Mouse (Mus musculus) forebrain, embryonic 13.5 days (tissue): ENCODE measurements around the gene Tpst1. TPM values are rescaled to one million over a fixed set of nuclear protein-coding genes. Genes with fewer than 3 reads are reported as not detected.
A peak's percentile ranks its signal among the peaks of the same experiment; 100 is the strongest.
"Not testable (repeated sequence)": the region's sequence is repeated elsewhere in the genome, so short reads cannot be mapped to it uniquely, and the experiment has no call there.

ENCODE experiments used
- ATAC-seq: fragments of 200-750 bp; cut with Nextera tagmentation; 2 replicates; pipeline ENCODE4 v1.8.0; 2017
- H3K27ac ChIP-seq: fragments of 300-500 bp; sonication (generic); 2 replicates; pipeline ENCODE4 v1.5.1; 2015; ENCODE audit warnings: inconsistent platforms, mild to moderate bottlenecking, moderate library complexity
- H3K27me3 ChIP-seq: fragments of 300-500 bp; sonication (generic); 2 replicates; pipeline ENCODE4 v1.6.1; 2015; ENCODE audit warnings: mild to moderate bottlenecking, inconsistent platforms
- H3K36me3 ChIP-seq: fragments of 300-500 bp; sonication (generic); 2 replicates; pipeline ENCODE4 v1.6.1; 2015; ENCODE audit warnings: mild to moderate bottlenecking, inconsistent platforms; ENCODE audit not compliant: poor library complexity, severe bottlenecking
- H3K4me1 ChIP-seq: fragments of 300-500 bp; sonication (generic); 2 replicates; pipeline ENCODE4 v1.6.1; 2015; ENCODE audit warnings: inconsistent platforms
- H3K4me2 ChIP-seq: fragments of 300-500 bp; sonication (generic); 2 replicates; pipeline ENCODE4 v1.6.1; 2015; ENCODE audit warnings: inconsistent platforms, mild to moderate bottlenecking, moderate library complexity
- H3K4me3 ChIP-seq: fragments of 300-500 bp; sonication (generic); 2 replicates; pipeline ENCODE4 v1.5.1; 2015; ENCODE audit warnings: mild to moderate bottlenecking, inconsistent platforms
- H3K9ac ChIP-seq: fragments of 300-500 bp; sonication (generic); 2 replicates; pipeline ENCODE4 v1.6.1; 2015; ENCODE audit warnings: mild to moderate bottlenecking, inconsistent platforms
- H3K9me3 ChIP-seq: fragments of 300-500 bp; sonication (generic); replicated peaks from 2 replicates; pipeline ENCODE4 v1.6.1; 2016; ENCODE audit warnings: inconsistent platforms
- WGBS: fragments of 180-500 bp; shearing (Covaris S2); methylation state at CpG from one replicate; pipeline ENCODE4 v1.1.7; 2015; 5-methylcytosine and 5-hydroxymethylcytosine counted together
- polyA plus RNA-seq: library from polyadenylated mRNA; unstranded; fragments of >200 nt; fragmentation: Nextera tagmentation; extraction: Ambion mirVana; gene quantifications from 2 replicates; pipeline ENCODE4 v1.2.1, GENCODE M21; 2015

The Tpst1 gene
- polyA plus RNA-seq, result 47.5 and 50.2 TPM in 2 replicates

- no peak within 1 kb of the TSS for H3K4me2 ChIP-seq
- H3K36me3 ChIP-seq, result no peaks in the 10 kb centered on the region
- ATAC-seq, result no peak
- no peak within 1 kb of the TSS for H3K9ac ChIP-seq
- H3K4me3 ChIP-seq, result no peak within 1 kb of the TSS
- no peaks in the 10 kb centered on the region for H3K27me3 ChIP-seq
- no peaks in the 10 kb centered on the region for H3K4me1 ChIP-seq
- 92% methylated on average over 6 of the region's 6 CpGs for WGBS
- H3K27ac ChIP-seq, result no peak within 1 kb of the TSS
- H3K9me3 ChIP-seq, result 0 out of 2 replicates have a peak, but pooled peaks cover 4% of the 10 kb centered on the region
Observed at GRCm38 (mm10) chr5:130073026-130073425, at the start of gene Tpst1. Gene Tpst1, plus strand, starts transcription at chr5:130073326.

- Histone ChIP-seq H3K4me1 (0 out of 2 replicates have a peak, but pooled peaks cover 9% of the 10 kb centered on the region), H3K27ac (peak overlapping the region; percentile 44; the same call in 1 of the 2 replicates), H3K27me3 (peaks cover 15% of the 10 kb centered on the region; the same call in 1 of the 2 replicates), H3K4me2 (peak overlapping the region; percentile 88), H3K36me3 (no peaks in the 10 kb centered on the region), H3K9me3 (no peaks in the 10 kb centered on the region), H3K9ac (peak overlapping the region; percentile 71), H3K4me3 (peak overlapping the region; percentile 60)
- WGBS, result under 1% methylated on average over 32 of the region's 32 CpGs
- ATAC-seq, result peak; percentile 89
Observed at GRCm38 (mm10) chr5:130023767-130024539, 49.2 kb upstream of the Tpst1 start.

- Histone ChIP-seq H3K27ac (no peak overlapping the region), H3K4me3 (no peak overlapping the region), H3K27me3 (peaks cover 15% of the 10 kb centered on the region; the same call in 1 of the 2 replicates), H3K9me3 (no peaks in the 10 kb centered on the region), H3K4me1 (peaks cover 15% of the 10 kb centered on the region), H3K9ac (no peak overlapping the region), H3K36me3 (no peaks in the 10 kb centered on the region; the same call in 1 of the 2 replicates), H3K4me2 (no peak overlapping the region)
- WGBS, result 74% methylated on average over 5 of the region's 5 CpGs
- ATAC-seq, result no peak
Observed at GRCm38 (mm10) chr5:130027134-130027533, 46.0 kb upstream of the Tpst1 start.

GRCm38 (mm10) chr5:130027696-130028095 lies 45.4 kb upstream of the Tpst1 start:
- Histone ChIP-seq H3K36me3 (no peaks in the 10 kb centered on the region; the same call in 1 of the 2 replicates), H3K9ac (no peak overlapping the region), H3K4me1 (peaks cover 15% of the 10 kb centered on the region), H3K27me3 (peaks cover 15% of the 10 kb centered on the region; the same call in 1 of the 2 replicates), H3K27ac (no peak overlapping the region), H3K4me3 (no peak overlapping the region), H3K9me3 (no peaks in the 10 kb centered on the region), H3K4me2 (no peak overlapping the region)
- no peak for ATAC-seq
- 85% methylated on average over 7 of the region's 7 CpGs for WGBS

- peak; percentile 88 for ATAC-seq
- Histone ChIP-seq H3K4me3 (peak within 1 kb of the TSS; percentile 72), H3K9ac (peak within 1 kb of the TSS; percentile 79), H3K27me3 (peaks cover 15% of the 10 kb centered on the region; the same call in 1 of the 2 replicates), H3K4me1 (peaks cover 10% of the 10 kb centered on the region), H3K4me2 (peak within 1 kb of the TSS; percentile 83), H3K27ac (peak within 1 kb of the TSS; percentile 90), H3K36me3 (no peaks in the 10 kb centered on the region; the same call in 1 of the 2 replicates), H3K9me3 (no peaks in the 10 kb centered on the region)
- WGBS, result 2% methylated on average over 51 of the region's 51 CpGs
Observed at GRCm38 (mm10) chr5:130029142-130029897, 43.8 kb upstream of the Tpst1 start, which contains the start of the genes Asl and Crcp. Gene Asl, minus strand, starts transcription at chr5:130029247. Gene Crcp, plus strand, starts transcription at chr5:130029290.

- WGBS, result 93% methylated on average over 19 of the region's 19 CpGs
- H3K9me3 ChIP-seq, result no peaks in the 10 kb centered on the region
- H3K4me3 ChIP-seq, result no peak overlapping the region
- no peak overlapping the region for H3K9ac ChIP-seq
- no peak overlapping the region for H3K27ac ChIP-seq
- H3K27me3 ChIP-seq, result 0 out of 2 replicates have a peak, but pooled peaks cover 9% of the 10 kb centered on the region
- no peak for ATAC-seq
- H3K4me2 ChIP-seq, result no peak overlapping the region
- H3K36me3 ChIP-seq, result peaks cover 16% of the 10 kb centered on the region; the same call in 1 of the 2 replicates
- H3K4me1 ChIP-seq, result peaks cover 10% of the 10 kb centered on the region
Observed at GRCm38 (mm10) chr5:130031410-130032390, 41.4 kb upstream of the Tpst1 start.

- Histone ChIP-seq H3K9me3 (no peaks in the 10 kb centered on the region), H3K27me3 (no peaks in the 10 kb centered on the region), H3K36me3 (peaks cover 29% of the 10 kb centered on the region), H3K4me3 (no peak overlapping the region), H3K9ac (no peak overlapping the region), H3K27ac (no peak overlapping the region), H3K4me1 (peaks cover 10% of the 10 kb centered on the region), H3K4me2 (no peak overlapping the region)
- 85% methylated on average over 2 of the region's 2 CpGs for WGBS
- ATAC-seq, result no peak
Observed at GRCm38 (mm10) chr5:130033869-130034268, 39.3 kb upstream of the Tpst1 start.

GRCm38 (mm10) chr5:130036300-130036699 lies 36.8 kb upstream of the Tpst1 start:
- not testable (repeated sequence) for H3K9me3 ChIP-seq
- WGBS, result 57% methylated on average over 2 of the region's 2 CpGs

GRCm38 (mm10) chr5:130037752-130038455 lies 35.2 kb upstream of the Tpst1 start:
- Histone ChIP-seq H3K27me3 (no peaks in the 10 kb centered on the region), H3K27ac (no peak overlapping the region), H3K9ac (no peak overlapping the region), H3K4me1 (no peaks in the 10 kb centered on the region), H3K4me3 (no peak overlapping the region), H3K36me3 (peaks cover 66% of the 10 kb centered on the region), H3K4me2 (no peak overlapping the region), H3K9me3 (no peaks in the 10 kb centered on the region)
- no peak for ATAC-seq
- 59% methylated on average over 19 of the region's 19 CpGs for WGBS

More at GRCm38 (mm10) chr5:130036300-130036699, 36.8 kb upstream of the Tpst1 start:
- not testable (repeated sequence) for H3K9ac ChIP-seq, H3K4me3 ChIP-seq, H3K27me3 ChIP-seq, H3K4me2 ChIP-seq, ATAC-seq, H3K27ac ChIP-seq, H3K4me1 ChIP-seq
- H3K36me3 ChIP-seq, result peaks cover 50% of the 10 kb centered on the region

- ATAC-seq, result no peak
- no peak overlapping the region for H3K4me3 ChIP-seq
- H3K36me3 ChIP-seq, result peaks cover 80% of the 10 kb centered on the region
- H3K27ac ChIP-seq, result no peak overlapping the region
- H3K9ac ChIP-seq, result no peak overlapping the region
- no peak overlapping the region for H3K4me2 ChIP-seq
- no peaks in the 10 kb centered on the region for H3K4me1 ChIP-seq
- H3K27me3 ChIP-seq, result no peaks in the 10 kb centered on the region
- H3K9me3 ChIP-seq, result no peaks in the 10 kb centered on the region
- 86% methylated on average over 4 of the region's 4 CpGs for WGBS
Observed at GRCm38 (mm10) chr5:130040797-130041196, 32.3 kb upstream of the Tpst1 start.

GRCm38 (mm10) chr5:130041262-130041661 lies 31.9 kb upstream of the Tpst1 start:
- no peak for ATAC-seq
- H3K4me1 ChIP-seq, result no peaks in the 10 kb centered on the region
- no peaks in the 10 kb centered on the region for H3K27me3 ChIP-seq
- WGBS, result 91% methylated on average over 4 of the region's 4 CpGs
- no peak overlapping the region for H3K4me2 ChIP-seq
- H3K36me3 ChIP-seq, result peaks cover 83% of the 10 kb centered on the region
- H3K9ac ChIP-seq, result no peak overlapping the region
- H3K27ac ChIP-seq, result no peak overlapping the region
- no peaks in the 10 kb centered on the region for H3K9me3 ChIP-seq
- no peak overlapping the region for H3K4me3 ChIP-seq
